Comparison of ENCODE assay signal across 10 mouse cellular contexts in the genomic region with DNA sequence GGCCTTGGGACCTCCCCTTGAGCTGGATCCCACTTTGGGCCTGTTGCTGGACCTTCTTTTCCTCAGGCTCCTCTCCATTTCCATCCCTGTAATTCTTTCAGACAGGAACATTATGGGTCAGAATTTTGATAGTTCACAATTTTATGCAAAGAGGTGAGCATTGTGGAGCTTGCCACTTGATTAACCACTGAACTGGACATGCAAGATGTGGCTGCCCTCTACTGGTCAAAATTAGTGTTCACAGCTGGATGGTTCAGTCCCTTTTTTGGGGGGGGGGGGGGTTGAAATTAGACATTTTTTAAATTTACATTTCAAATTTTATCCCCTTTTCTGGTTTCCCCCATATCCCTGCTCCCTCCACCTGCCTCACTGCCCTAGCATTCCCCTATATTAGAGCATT. TPM values are rescaled to one million over a fixed set of nuclear protein-coding genes. Genes with fewer than 3 reads are reported as not detected.
DNase-seq lines count a peak whose midpoint lies in the region; ATAC-seq and TF ChIP-seq lines count a peak whose summit lies in the region.
"Had no signal": no experiment of that assay in that cellular context is flagged by ENCODE, and none has a peak within 500 bp of the region (broad histone marks: within the 10 kb centered on the region; RNA-seq: fewer than 3 reads in every experiment).

No protein-coding gene starts in this region.

- H3K27ac ChIP-seq in forebrain, embryonic 14.5 days (ENCODE audit: low read depth, low read length) = no peak overlapping the region
- no peak overlapping the region for H3K27ac ChIP-seq in forebrain, embryonic 16.5 days (ENCODE audit: low read length)
- H3K27ac ChIP-seq in liver, postnatal 0 days (ENCODE audit: low read depth) = no peak overlapping the region
- H3K27ac ChIP-seq in liver, embryonic 12.5 days = no peak overlapping the region
- H3K27ac ChIP-seq in kidney, postnatal 0 days = no peak overlapping the region
- H3K27ac ChIP-seq: embryonic facial prominence, embryonic 12.5 days had no signal

- CTCF ChIA-PET in Patski (lab: Charles Lee) = interaction anchor here (1.1 kb wide), 1 partner anchor 276 kb away, joined by 3 read pairs; no protein-coding TSS in a partner anchor

- no peak overlapping the region for H3K9ac ChIP-seq in forebrain, embryonic 14.5 days (ENCODE audit: low read length)
- no peak overlapping the region for H3K9ac ChIP-seq in forebrain, embryonic 16.5 days (replicated peaks; ENCODE audit: low read depth, low read length)
- no peak overlapping the region for H3K9ac ChIP-seq in liver, postnatal 0 days (replicated peaks)
- no peak overlapping the region for H3K9ac ChIP-seq in liver, embryonic 12.5 days
- H3K9ac ChIP-seq in kidney, postnatal 0 days (ENCODE audit: low read depth, low read length) = no peak overlapping the region
- H3K9ac ChIP-seq: embryonic facial prominence, embryonic 12.5 days had no signal

- H3K27me3 ChIP-seq in forebrain, embryonic 14.5 days (replicated peaks; ENCODE audit: control insufficient read depth, insufficient read depth, low read length) = no peaks in the 10 kb centered on the region
- H3K27me3 ChIP-seq in forebrain, embryonic 16.5 days (replicated peaks; ENCODE audit: control insufficient read depth, insufficient read depth, low read length) = no peaks in the 10 kb centered on the region
- H3K27me3 ChIP-seq in liver, postnatal 0 days (ENCODE audit: insufficient read depth, low read length) = no peaks in the 10 kb centered on the region
- H3K27me3 ChIP-seq in liver, embryonic 12.5 days (replicated peaks) = no peaks in the 10 kb centered on the region
- H3K27me3 ChIP-seq in Patski = no peaks in the 10 kb centered on the region
- no peaks in the 10 kb centered on the region for H3K27me3 ChIP-seq in kidney, postnatal 0 days (ENCODE audit: insufficient read depth, low read length)
- H3K27me3 ChIP-seq: embryonic facial prominence, embryonic 12.5 days had no signal

- no peak overlapping the region for H3K4me3 ChIP-seq in forebrain, embryonic 14.5 days (ENCODE audit: low read depth, low read length)
- H3K4me3 ChIP-seq in forebrain, embryonic 16.5 days (replicated peaks; ENCODE audit: low read length) = no peak overlapping the region
- H3K4me3 ChIP-seq in liver, postnatal 0 days (ENCODE audit: low read depth, low read length) = no peak overlapping the region
- no peak overlapping the region for H3K4me3 ChIP-seq in liver, embryonic 12.5 days
- H3K4me3 ChIP-seq in kidney, postnatal 0 days (replicated peaks; ENCODE audit: low read depth, low read length) = no peak overlapping the region
- H3K4me3 ChIP-seq: embryonic facial prominence, embryonic 12.5 days had no signal

- in situ Hi-C loops in Patski (cut with MboI; ENCODE audit: low pct_unique_long_range_greater_than_20kb) = loop anchor here (25.0 kb wide), 1 partner anchor 755 kb away; no protein-coding TSS in a partner anchor

- DNase-seq in forebrain, embryonic 14.5 days (ENCODE audit: low spot score) = peak; percentile 3
- DNase-seq in liver, postnatal 0 days = peak; percentile 17
- DNase-seq in Patski (ENCODE audit: low read depth, low spot score) = no peak
- DNase-seq in kidney, postnatal 0 days (ENCODE audit: low spot score) = peak; percentile 53
- no peak for DNase-seq in yolk sac, embryonic 10.5 days (ENCODE audit: low spot score)
- no peak for DNase-seq in urinary bladder, postnatal 10 days (ENCODE audit: low spot score)

- H3K4me2 ChIP-seq in forebrain, embryonic 14.5 days (ENCODE audit: low read length) = no peak overlapping the region
- H3K4me2 ChIP-seq in forebrain, embryonic 16.5 days (ENCODE audit: low read length) = no peak overlapping the region
- no peak overlapping the region for H3K4me2 ChIP-seq in liver, postnatal 0 days (ENCODE audit: low read depth, low read length)
- no peak overlapping the region for H3K4me2 ChIP-seq in liver, embryonic 12.5 days
- H3K4me2 ChIP-seq in kidney, postnatal 0 days (ENCODE audit: low read length) = no peak overlapping the region
- H3K4me2 ChIP-seq: embryonic facial prominence, embryonic 12.5 days had no signal

- H3K9me3 ChIP-seq in forebrain, embryonic 14.5 days (replicated peaks; ENCODE audit: control insufficient read depth, low read length) = no peaks in the 10 kb centered on the region
- no peaks in the 10 kb centered on the region for H3K9me3 ChIP-seq in forebrain, embryonic 16.5 days (ENCODE audit: control insufficient read depth, low read length)
- H3K9me3 ChIP-seq in liver, postnatal 0 days (ENCODE audit: low read length) = no peaks in the 10 kb centered on the region
- no peaks in the 10 kb centered on the region for H3K9me3 ChIP-seq in liver, embryonic 12.5 days (replicated peaks)
- no peaks in the 10 kb centered on the region for H3K9me3 ChIP-seq in kidney, postnatal 0 days (replicated peaks; ENCODE audit: low read length)
- H3K9me3 ChIP-seq: embryonic facial prominence, embryonic 12.5 days; G1E had no signal

- POLR2A ChIA-PET in Patski (lab: Charles Lee) = interaction anchor here (0.6 kb wide), 1 partner anchor 1215 kb away, joined by 9 read pairs; no protein-coding TSS in a partner anchor

- no peaks in the 10 kb centered on the region for H3K36me3 ChIP-seq in forebrain, embryonic 14.5 days (ENCODE audit: control insufficient read depth, insufficient read depth, low read length)
- H3K36me3 ChIP-seq in forebrain, embryonic 16.5 days (ENCODE audit: control insufficient read depth, insufficient read depth) = no peaks in the 10 kb centered on the region
- no peaks in the 10 kb centered on the region for H3K36me3 ChIP-seq in liver, postnatal 0 days (replicated peaks; ENCODE audit: insufficient read depth, low read length)
- H3K36me3 ChIP-seq in liver, embryonic 12.5 days = no peaks in the 10 kb centered on the region
- no peaks in the 10 kb centered on the region for H3K36me3 ChIP-seq in kidney, postnatal 0 days (ENCODE audit: insufficient read depth, low read length)
- H3K36me3 ChIP-seq: embryonic facial prominence, embryonic 12.5 days; G1E had no signal

- no peak for ATAC-seq in forebrain, embryonic 14.5 days
- no peak for ATAC-seq in forebrain, embryonic 16.5 days
- no peak for ATAC-seq in liver, postnatal 0 days
- no peak for ATAC-seq in liver, embryonic 12.5 days
- no peak for ATAC-seq in Patski
- no peak for ATAC-seq in kidney, postnatal 0 days (replicated peaks; ENCODE audit: low FRiP score, low read depth)

- no peaks in the 10 kb centered on the region for H3K4me1 ChIP-seq in forebrain, embryonic 14.5 days (ENCODE audit: control insufficient read depth, insufficient read depth, low read length)
- H3K4me1 ChIP-seq in forebrain, embryonic 16.5 days (replicated peaks; ENCODE audit: control insufficient read depth, insufficient read depth, low read length) = no peaks in the 10 kb centered on the region
- H3K4me1 ChIP-seq in liver, postnatal 0 days (ENCODE audit: insufficient read depth) = no peaks in the 10 kb centered on the region
- H3K4me1 ChIP-seq in liver, embryonic 12.5 days = no peaks in the 10 kb centered on the region
- no peaks in the 10 kb centered on the region for H3K4me1 ChIP-seq in kidney, postnatal 0 days (replicated peaks; ENCODE audit: insufficient read depth, low read length)
- H3K4me1 ChIP-seq: embryonic facial prominence, embryonic 12.5 days had no signal

- peak; percentile 61 for TF ChIP-seq CTCF in liver, postnatal 0 days (IDR thresholded peaks at IDR 0.05; ENCODE audit: low read depth)
- TF ChIP-seq CTCF in Patski (IDR thresholded peaks at IDR 0.05) = peak; percentile 50
- TF ChIP-seq CTCF in kidney, postnatal 0 days (IDR thresholded peaks at IDR 0.05; ENCODE audit: low read depth) = peak; percentile 69

- no peak for TF ChIP-seq EP300 in liver, postnatal 0 days (IDR thresholded peaks at IDR 0.05; ENCODE audit: low read depth)

RNA-seq across cellular contexts. Expression of gene Csn1s1, which starts 23.2 kb away (rescaled TPM):
- not detected in 2 replicates for polyA plus RNA-seq in forebrain, embryonic 14.5 days (2014; fragmentation: Nextera tagmentation; extraction: Ambion mirVana)
- polyA plus RNA-seq in forebrain, embryonic 16.5 days (2015; fragmentation: Nextera tagmentation; extraction: Ambion mirVana) = not detected in 2 replicates
- not detected in 2 replicates for polyA plus RNA-seq in liver, postnatal 0 days (2015; fragmentation: Nextera tagmentation; extraction: Ambion mirVana)
- polyA plus RNA-seq in liver, embryonic 12.5 days (2016; fragmentation: Nextera tagmentation; extraction: Ambion mirVana) = not detected in 2 replicates
- polyA plus RNA-seq in Patski (2021) = not detected
- not detected in 2 replicates for polyA plus RNA-seq in kidney, postnatal 0 days (2015; fragmentation: Nextera tagmentation; extraction: Ambion mirVana)
- polyA plus RNA-seq: embryonic facial prominence, embryonic 12.5 days; G1E had no signal

RNA-seq across cellular contexts. Expression of gene Sult1e1, which starts 51.4 kb away (rescaled TPM):
- not detected in 2 replicates for polyA plus RNA-seq in forebrain, embryonic 14.5 days (2014; fragmentation: Nextera tagmentation; extraction: Ambion mirVana)
- polyA plus RNA-seq in forebrain, embryonic 16.5 days (2015; fragmentation: Nextera tagmentation; extraction: Ambion mirVana) = not detected in 2 replicates
- 0.08 and 0.14 TPM in 2 replicates for polyA plus RNA-seq in liver, postnatal 0 days (2015; fragmentation: Nextera tagmentation; extraction: Ambion mirVana)
- not detected in 2 replicates for polyA plus RNA-seq in liver, embryonic 12.5 days (2016; fragmentation: Nextera tagmentation; extraction: Ambion mirVana)
- polyA plus RNA-seq in Patski (2021) = not detected
- 0.65 and 0.78 TPM in 2 replicates for polyA plus RNA-seq in kidney, postnatal 0 days (2015; fragmentation: Nextera tagmentation; extraction: Ambion mirVana)
- polyA plus RNA-seq: G1E had no signal

RNA-seq across cellular contexts. Expression of gene Csn2, which starts 56.6 kb away (rescaled TPM):
- polyA plus RNA-seq in forebrain, embryonic 14.5 days (2014; fragmentation: Nextera tagmentation; extraction: Ambion mirVana) = not detected in 2 replicates
- not detected in 2 replicates for polyA plus RNA-seq in forebrain, embryonic 16.5 days (2015; fragmentation: Nextera tagmentation; extraction: Ambion mirVana)
- not detected in 2 replicates for polyA plus RNA-seq in liver, postnatal 0 days (2015; fragmentation: Nextera tagmentation; extraction: Ambion mirVana)
- not detected in 2 replicates for polyA plus RNA-seq in liver, embryonic 12.5 days (2016; fragmentation: Nextera tagmentation; extraction: Ambion mirVana)
- not detected for polyA plus RNA-seq in Patski (2021)
- polyA plus RNA-seq in kidney, postnatal 0 days (2015; fragmentation: Nextera tagmentation; extraction: Ambion mirVana) = not detected in 2 replicates
- polyA plus RNA-seq: embryonic facial prominence, embryonic 12.5 days; G1E had no signal

Comparison
In these comparisons a context has a peak if more than half of its experiments do, and no peak if none do; other contexts are left out.
1. DNase-seq: peak in forebrain, embryonic 14.5 days (single experiment), liver, postnatal 0 days (single experiment) and kidney, postnatal 0 days (single experiment); none in Patski (single experiment), yolk sac, embryonic 10.5 days (single experiment) and urinary bladder, postnatal 10 days (single experiment).
2. Peak in every context shown above with its lines, with median percentiles within 50 percentile points of each other: CTCF ChIP-seq.